Mouse (Mus musculus): ENCODE results near the gene Adcyap1.

DNA sequence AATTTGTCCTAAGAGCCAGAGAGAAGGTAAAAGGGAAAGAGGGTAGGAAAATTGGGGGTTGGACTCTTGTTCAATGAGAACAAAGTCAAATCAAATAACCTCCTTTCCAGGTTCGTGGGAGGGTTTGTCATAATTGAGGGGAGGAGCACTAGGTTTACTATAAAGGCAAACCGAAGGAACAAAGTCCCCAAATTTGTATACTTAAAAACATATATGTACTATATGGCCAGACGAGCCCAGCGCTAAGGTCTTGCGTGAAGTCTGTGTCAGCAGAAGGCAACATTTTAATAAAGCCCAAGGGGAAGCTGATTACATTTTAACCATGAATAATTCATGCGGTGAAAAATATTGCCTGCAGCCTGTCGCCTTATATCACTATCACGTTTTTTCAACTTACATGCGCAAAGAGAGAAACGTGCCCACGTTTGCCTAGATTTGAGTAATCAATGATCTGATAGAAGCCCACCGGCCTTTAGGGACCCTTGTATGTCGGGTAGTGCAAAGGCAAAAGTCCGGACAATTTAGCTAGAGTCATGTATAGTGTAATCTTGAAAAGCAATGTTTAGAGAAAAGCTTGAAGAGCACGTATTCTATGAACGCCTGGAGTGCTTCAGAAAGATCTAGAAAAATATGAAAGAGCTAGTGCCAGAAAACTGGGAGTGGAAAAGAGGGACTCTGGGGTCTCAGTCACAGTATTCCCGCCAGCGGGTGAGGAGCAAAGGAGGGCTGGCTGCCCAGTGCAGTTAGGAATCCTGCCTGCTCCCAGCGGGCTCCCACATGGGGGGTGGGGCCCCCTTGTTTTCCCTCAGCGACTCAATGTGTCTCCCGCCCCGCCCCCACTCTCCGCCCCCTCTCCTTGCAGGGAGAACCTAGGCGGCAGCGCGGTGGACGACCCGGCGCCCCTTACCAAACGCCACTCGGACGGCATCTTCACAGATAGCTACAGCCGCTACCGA is 4.5 kb downstream of the Adcyap1 start:
- TF ChIP-seq EP300 (IDR thresholded peaks at IDR 0.05; ENCODE audit: low read depth in 1 of 2, low read length in 2 of 2), result no peak
- TF ChIP-seq RAD21 (IDR thresholded peaks at IDR 0.05; ENCODE audit: low read depth, low read length), result no peak
- no peak for TF ChIP-seq USF2 (IDR thresholded peaks at IDR 0.05; ENCODE audit: borderline replicate concordance in 1 of 2, insufficient read depth in 1 of 2, low read depth in 1 of 2, low read length in 2 of 2)
- TF ChIP-seq BHLHE40 (IDR thresholded peaks at IDR 0.05; ENCODE audit: borderline replicate concordance, low read depth, low read length), result no peak
- no peak for TF ChIP-seq NRF1 (IDR thresholded peaks at IDR 0.05; ENCODE audit: insufficient read depth, low read depth, low read length, poor library complexity, severe bottlenecking)
- no peak for TF ChIP-seq GATA1 (IDR thresholded peaks at IDR 0.05; ENCODE audit: low read depth, low read length)
- TF ChIP-seq ZC3H11A (IDR thresholded peaks at IDR 0.05; ENCODE audit: low read depth, low read length), result no peak
- TF ChIP-seq CTCF (IDR thresholded peaks at IDR 0.05 in 2 of 3, conservative IDR thresholded peaks at IDR 0.05 in 1 of 3; ENCODE audit: control insufficient read depth in 1 of 3, insufficient read depth in 1 of 3, low read depth in 2 of 3, low read length in 3 of 3, poor library complexity in 1 of 3, severe bottlenecking in 1 of 3), result no peak
- TF ChIP-seq USF1 (IDR thresholded peaks at IDR 0.05; ENCODE audit: low read depth, low read length), result no peak
- TF ChIP-seq MEF2A (IDR thresholded peaks at IDR 0.05; ENCODE audit: extremely low read depth, insufficient replicate concordance, low read depth, low read length, poor library complexity, severe bottlenecking), result no peak
- TF ChIP-seq TBP (IDR thresholded peaks at IDR 0.05; ENCODE audit: low read depth, low read length), result no peak
- TF ChIP-seq MAX (IDR thresholded peaks at IDR 0.05; ENCODE audit: low read length), result no peak

Measured in MEL (cell line).